Comparison of ENCODE assay signal across 12 mouse cellular contexts in genomic region chr13:13549687-13550660, GRCm38 (mm10). TPM values are rescaled to one million over a fixed set of nuclear protein-coding genes. Genes with fewer than 3 reads are reported as not detected.
DNase-seq lines count a peak whose midpoint lies in the region; ATAC-seq and TF ChIP-seq lines count a peak whose summit lies in the region.
"Had no signal": no experiment of that assay in that cellular context is flagged by ENCODE, and none has a peak within 500 bp of the region (broad histone marks: within the 10 kb centered on the region; RNA-seq: fewer than 3 reads in every experiment).

No protein-coding gene starts in this region.

- TF ChIP-seq CTCF in kidney, adult 2 months (conservative IDR thresholded peaks at IDR 0.05; ENCODE audit: insufficient read depth, insufficient read length, low read depth, low read length) = no peak
- TF ChIP-seq CTCF in bone marrow macrophage, adult 2 months (IDR thresholded peaks at IDR 0.05; ENCODE audit: low read depth, low read length) = no peak

- H3K4me1 ChIP-seq in kidney, adult 2 months (ENCODE audit: control insufficient read depth, insufficient read depth, low read length) = no peaks in the 10 kb centered on the region
- H3K4me1 ChIP-seq in bone marrow macrophage, adult 2 months (ENCODE audit: control insufficient read depth, insufficient read depth, low read length) = peaks cover 48% of the 10 kb centered on the region
- H3K4me1 ChIP-seq: neural tube, embryonic 12.5 days had no signal

- no peaks in the 10 kb centered on the region for H3K27me3 ChIP-seq in kidney, adult 2 months (replicated peaks; ENCODE audit: control insufficient read depth, insufficient read depth, low read length)
- H3K27me3 ChIP-seq: megakaryocyte, embryonic 14.5 days; neural tube, embryonic 12.5 days had no signal

- H3K4me3 ChIP-seq in kidney, adult 2 months (ENCODE audit: insufficient read depth, low read depth, low read length) = no peak overlapping the region
- H3K4me3 ChIP-seq in bone marrow macrophage, adult 2 months (ENCODE audit: insufficient read depth, low read length) = no peak overlapping the region
- H3K4me3 ChIP-seq: megakaryocyte, embryonic 14.5 days; neural tube, embryonic 12.5 days had no signal

- WGBS in kidney, adult 2 months = 71% methylated on average over 9 of the region's 9 CpGs

- DNase-seq in adrenal gland, postnatal 10 days = peak; percentile 21
- DNase-seq in adrenal gland, adult 2 months = no peak
- DNase-seq in kidney, adult 2 months = peak; percentile 31
- DNase-seq in kidney, adult 9 months = no peak
- peak; percentile 39 for DNase-seq in lung, postnatal 10 days
- DNase-seq in gastrocnemius, adult 18-20 months (ENCODE audit: low spot score) = no peak
- DNase-seq: right cerebral cortex, adult 18-20 months; thymus, postnatal 25 days had no signal

- no peak for ATAC-seq in monocyte, adult 5-6 weeks (replicated peaks; ENCODE audit: insufficient number of reproducible peaks, low FRiP score, low TSS enrichment, poor library complexity, severe bottlenecking)

- TF ChIP-seq POLR2A in kidney, adult 2 months (IDR thresholded peaks at IDR 0.05; ENCODE audit: low read depth, low read length) = no peak
- no peak for TF ChIP-seq POLR2A in bone marrow macrophage, adult 2 months (IDR thresholded peaks at IDR 0.05; ENCODE audit: borderline replicate concordance, low read depth, low read length)

- H3K36me3 ChIP-seq in kidney, adult 2 months (ENCODE audit: control insufficient read depth, insufficient read depth, low read length) = no peaks in the 10 kb centered on the region
- H3K36me3 ChIP-seq: neural tube, embryonic 12.5 days had no signal

- H3K27ac ChIP-seq in kidney, adult 2 months (ENCODE audit: insufficient read depth, low read depth, low read length) = no peak overlapping the region
- peak overlapping the region; percentile 62 for H3K27ac ChIP-seq in bone marrow macrophage, adult 2 months (ENCODE audit: insufficient read depth, low read depth, low read length)
- H3K27ac ChIP-seq: neural tube, embryonic 12.5 days had no signal

RNA-seq across cellular contexts. Expression of gene Lyst, which starts 40.2 kb away (rescaled TPM):
- 10 to 100 TPM; 25.5 to 30.3 TPM for total RNA-seq in adrenal gland, postnatal 10 days (2021)
- 10 to 100 TPM; 27.8 to 31.4 TPM for total RNA-seq in adrenal gland, adult 2 months (2021)
- 1.2 TPM in 2 replicates for polyA plus RNA-seq in adrenal gland, adult 2 months (2012; rRNA removed)
- 2.2 and 2.4 TPM in 2 replicates for polyA plus RNA-seq in kidney, adult 2 months (2012; rRNA removed)
- 45.9 and 46.5 TPM in 2 replicates for polyA plus RNA-seq in bone marrow macrophage, adult 2 months (2012; ENCODE audit: insufficient read depth, insufficient read length, missing spikeins)
- total RNA-seq in monocyte, adult 5-6 weeks (2017) = 73.5 to 115 TPM (median 113 TPM) in 3 replicates
- total RNA-seq in gastrocnemius, adult 18-20 months (2021) = 1 to 10 TPM; 3.6 to 4.3 TPM

Comparison
In these comparisons a context has a peak if more than half of its experiments do, and no peak if none do; other contexts are left out.
1. DNase-seq: peak in adrenal gland, postnatal 10 days (single experiment), kidney, adult 2 months (single experiment) and lung, postnatal 10 days (single experiment); none in adrenal gland, adult 2 months (single experiment), kidney, adult 9 months (single experiment) and gastrocnemius, adult 18-20 months (single experiment).
2. RNA of gene Lyst, which starts 40.2 kb away (total RNA-seq): 73.5 to 115 TPM in monocyte, adult 5-6 weeks, 27.8 to 31.4 TPM in adrenal gland, adult 2 months and 25.5 to 30.3 TPM in adrenal gland, postnatal 10 days; 3.6 to 4.3 TPM in gastrocnemius, adult 18-20 months; every median in the first group is over 4 times any median in the second.